Mouse (Mus musculus) yolk sac, embryonic 10.5 days (tissue): ENCODE measurements around the gene Cfap77.

Experiments
- DNase-seq: peaks from one replicate; pipeline ENCODE4 v3.0.0-alpha.2; 2017; ENCODE audit warnings: low spot score

Cfap77 gene

GRCm38 (mm10) chr2:28997161-28997834, 57.6 kb downstream of the Cfap77 start:
- no peak for DNase-seq

- no peak for DNase-seq
Measured at GRCm38 (mm10) chr2:28995436-28995835, 59.4 kb downstream of the Cfap77 start.

GRCm38 (mm10) chr2:28994014-28994413, 60.9 kb downstream of the Cfap77 start:
- no peak for DNase-seq

GRCm38 (mm10) chr2:28988781-28989180, 66.1 kb downstream of the Cfap77 start:
- DNase-seq: no peak

GRCm38 (mm10) chr2:28980080-28980910, 74.6 kb downstream of the Cfap77 start:
- no peak for DNase-seq

- DNase-seq: no peak
Measured at GRCm38 (mm10) chr2:28978461-28978860, 76.4 kb downstream of the Cfap77 start.

- peak; percentile 51 for DNase-seq
Measured at GRCm38 (mm10) chr2:28976635-28977034, 78.2 kb downstream of the Cfap77 start.

GRCm38 (mm10) chr2:28975604-28976003, 79.3 kb downstream of the Cfap77 start:
- no peak for DNase-seq

- DNase-seq: no peak
Measured at GRCm38 (mm10) chr2:28974520-28974919, 80.3 kb downstream of the Cfap77 start.

GRCm38 (mm10) chr2:28973832-28974450, 80.9 kb downstream of the Cfap77 start:
- DNase-seq: no peak

- no peak for DNase-seq
Measured at GRCm38 (mm10) chr2:28970424-28970823, 84.4 kb downstream of the Cfap77 start.

- no peak for DNase-seq
Measured at GRCm38 (mm10) chr2:28968278-28968677, 86.6 kb downstream of the Cfap77 start.

- DNase-seq: no peak
Measured at GRCm38 (mm10) chr2:28966151-28966795, 88.6 kb downstream of the Cfap77 start.

- DNase-seq: no peak
Measured at GRCm38 (mm10) chr2:28963565-28963964, 91.3 kb downstream of the Cfap77 start.

GRCm38 (mm10) chr2:28961636-28962035, 93.2 kb downstream of the Cfap77 start:
- DNase-seq: no peak

- no peak for DNase-seq
Measured at GRCm38 (mm10) chr2:28961024-28961585, 93.8 kb downstream of the Cfap77 start.

GRCm38 (mm10) chr2:28956874-28957273, 98.0 kb downstream of the Cfap77 start:
- no peak for DNase-seq

- no peak for DNase-seq
Measured at GRCm38 (mm10) chr2:28954595-28954994, 100.3 kb downstream of the Cfap77 start.

- DNase-seq: peak; percentile 7
Measured at GRCm38 (mm10) chr2:28952981-28953380, 101.9 kb downstream of the Cfap77 start.

GRCm38 (mm10) chr2:28946312-28946711, 108.6 kb downstream of the Cfap77 start:
- DNase-seq: no peak

- no peak for DNase-seq
Measured at GRCm38 (mm10) chr2:28945388-28945787, 109.5 kb downstream of the Cfap77 start.
